Mouse (Mus musculus) gastrocnemius, adult 8-10 months (tissue): ENCODE measurements around the gene Dgkg. TPM values are rescaled to one million over a fixed set of nuclear protein-coding genes. Genes with fewer than 3 reads are reported as not detected.

Experiments
- DNase-seq, 2 experiments: peaks; one replicate each; pipeline ENCODE4 v3.0.0; 2022; ENCODE audit warnings: low spot score in 2 of 2
- microRNA-seq: library from miRNA; unstranded; fragments of <30 nt; microRNA quantifications from one replicate; pipeline ENCODE4 v1.2.0, GENCODE M21; 2022
- total RNA-seq, 4 experiments: library from RNA; stranded (reverse); gene quantifications; 2 replicates each; pipeline ENCODE4 v1.2.4; 2022

Dgkg gene
- total RNA-seq, 4 experiments from 2014 or later: 0.07 to 0.75 (median 0.22) TPM

- DNase-seq: peak; percentile 99 to 100
Observed at GRCm38 (mm10) chr16:22439499-22440177, 217.4 kb downstream of the Dgkg start, which contains the start of gene Etv5. Gene Etv5 (minus strand): TSS chr16:22439719.

DNA sequence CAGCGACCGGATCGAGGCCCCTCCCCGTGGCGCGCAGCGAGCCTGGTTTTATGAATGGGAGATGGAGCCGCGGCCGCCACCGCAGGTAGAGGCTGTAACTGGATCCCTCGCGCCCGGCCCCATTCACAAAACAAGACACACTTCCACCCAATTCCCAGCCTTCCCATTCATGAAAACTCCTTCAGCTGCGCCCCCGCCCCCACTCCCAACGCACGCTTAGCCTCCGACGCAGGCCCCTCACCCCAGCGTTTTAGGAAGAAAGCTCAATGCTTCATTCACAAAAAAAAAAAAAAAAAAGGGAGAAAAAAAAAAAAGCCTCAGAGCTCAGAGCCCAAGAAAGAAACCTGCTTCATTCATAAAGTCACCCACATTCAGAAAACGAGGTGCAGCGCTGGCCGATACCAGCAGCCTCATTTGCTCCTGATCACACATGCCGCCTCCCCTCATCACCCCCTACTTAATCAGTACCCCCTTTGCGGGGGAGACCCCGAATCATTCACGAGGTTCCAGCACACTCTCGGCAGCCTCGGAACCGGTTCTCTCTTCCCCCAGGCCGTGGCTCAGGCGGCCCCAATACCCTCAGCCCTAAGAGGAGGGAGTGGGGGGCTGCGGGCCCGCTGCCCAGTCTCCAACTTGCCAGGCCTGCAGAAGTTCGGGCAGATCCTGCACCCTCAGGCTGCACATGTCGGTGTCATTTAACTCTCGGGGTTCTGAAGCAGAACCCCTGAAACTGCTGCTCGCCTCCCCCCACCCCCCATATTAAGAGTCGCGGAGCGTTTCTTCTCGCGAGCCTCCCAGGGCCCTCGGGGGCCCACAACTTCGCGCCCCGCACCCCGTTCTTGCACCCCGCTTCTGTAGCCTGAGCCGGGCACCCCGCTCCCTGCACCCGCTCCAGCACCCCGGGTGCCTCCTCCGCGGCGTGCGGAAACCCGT is 218.3 kb downstream of the Dgkg start:
- DNase-seq: peak in 1 of 2 experiments; percentile 33

GRCm38 (mm10) chr16:22436106-22436505 is 220.9 kb downstream of the Dgkg start:
- DNase-seq: no peak

DNA sequence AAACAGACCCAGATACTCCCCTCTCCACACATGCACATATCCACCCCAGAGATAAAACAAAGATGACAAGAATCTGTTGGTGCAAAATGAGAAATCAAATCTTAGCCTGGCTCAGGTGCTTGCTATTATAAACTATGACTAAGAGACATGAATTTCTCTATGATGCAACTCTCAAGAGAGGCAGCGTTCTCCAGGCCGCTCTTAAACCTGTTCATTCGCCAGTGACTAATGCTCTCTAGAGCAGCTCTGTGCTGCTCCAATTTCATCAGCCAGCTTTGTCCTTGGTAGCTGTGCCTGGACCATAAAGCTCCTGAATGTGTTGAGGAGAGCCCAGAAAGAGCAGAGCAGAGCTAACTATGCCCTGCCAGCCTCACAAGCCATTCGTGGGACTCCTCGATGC is 222.5 kb downstream of the Dgkg start:
- DNase-seq: no peak

- DNase-seq: no peak
Observed at GRCm38 (mm10) chr16:22433944-22434343, 223.1 kb downstream of the Dgkg start.

DNA sequence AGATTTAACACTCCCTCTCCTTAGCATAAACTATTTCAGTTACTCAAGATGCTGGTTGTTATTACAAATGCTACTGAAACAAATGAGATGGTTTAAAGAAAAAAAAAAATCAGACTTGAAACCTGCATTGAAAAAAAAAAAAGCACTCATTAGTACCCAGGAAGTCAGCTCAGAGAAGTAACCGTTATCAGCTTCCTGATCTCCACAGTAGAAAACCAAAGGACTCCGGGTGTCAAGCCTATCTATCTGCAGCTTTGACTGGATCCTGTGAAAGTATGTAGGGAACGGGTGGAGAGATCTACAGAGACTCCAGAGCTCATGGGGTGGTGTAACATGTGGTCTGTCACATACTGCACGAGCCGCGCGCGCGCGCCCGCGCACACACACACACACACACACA is 225.2 kb downstream of the Dgkg start:
- no peak for DNase-seq

- no peak for DNase-seq
Observed at GRCm38 (mm10) chr16:22431335-22431734, 225.7 kb downstream of the Dgkg start.

DNA sequence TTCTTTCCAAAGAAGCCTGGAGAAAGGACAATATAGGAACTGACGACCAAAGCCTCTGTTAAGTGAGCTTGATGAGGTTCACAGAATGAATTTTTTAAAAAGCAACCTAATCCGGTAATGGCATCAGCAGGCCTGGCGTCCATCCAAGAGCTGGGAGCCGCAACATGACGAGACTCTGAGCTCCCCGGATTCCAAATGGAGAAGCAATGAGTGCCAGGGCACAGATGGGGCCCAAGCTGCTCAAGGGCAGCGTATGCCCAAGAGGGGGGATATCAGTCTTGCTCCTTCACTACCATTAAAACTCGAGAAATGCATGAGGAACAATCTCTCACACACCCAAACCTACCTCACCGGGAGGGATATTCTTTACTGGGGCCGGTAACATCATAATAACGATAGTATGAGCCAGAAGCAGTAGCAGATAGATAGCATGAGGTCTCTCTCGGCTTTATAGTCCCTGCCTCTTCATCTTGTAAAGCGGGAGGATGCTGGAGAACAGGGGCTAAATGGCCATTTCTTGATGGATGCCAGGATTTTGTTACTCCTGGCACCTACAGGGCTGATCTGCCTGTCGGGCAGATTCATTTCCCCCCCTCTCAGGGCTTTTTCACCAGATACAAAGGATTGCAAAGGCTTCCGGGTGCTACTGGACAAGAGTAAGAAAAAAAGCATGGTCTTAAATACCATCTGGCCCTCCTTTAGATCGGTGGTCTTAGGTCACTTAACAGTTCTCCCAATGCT is 226.6 kb downstream of the Dgkg start:
- peak in 1 of 2 experiments; percentile 6 for DNase-seq

DNA sequence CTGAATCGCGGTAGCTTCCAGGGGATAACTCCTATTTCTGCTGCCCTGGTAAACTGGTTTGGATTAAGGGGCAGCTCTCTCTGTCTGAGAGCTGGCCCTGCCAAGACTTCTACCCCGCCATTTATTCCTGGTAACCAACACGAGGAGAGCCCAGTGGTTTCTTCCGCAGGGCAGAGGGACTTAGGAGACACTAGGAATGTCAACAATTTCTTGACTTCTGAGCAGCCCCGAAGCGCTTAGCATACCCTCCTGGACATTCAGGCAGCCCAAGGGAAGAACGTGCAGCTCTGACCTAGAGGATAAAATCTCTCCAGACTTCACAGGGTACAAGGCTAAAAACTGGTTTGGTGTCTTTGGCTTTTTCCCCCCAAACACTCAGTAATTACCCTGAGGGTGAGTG is 227.6 kb downstream of the Dgkg start:
- DNase-seq: no peak

GRCm38 (mm10) chr16:22428853-22429341 is 228.1 kb downstream of the Dgkg start:
- DNase-seq: peak; percentile 10 to 32

DNA sequence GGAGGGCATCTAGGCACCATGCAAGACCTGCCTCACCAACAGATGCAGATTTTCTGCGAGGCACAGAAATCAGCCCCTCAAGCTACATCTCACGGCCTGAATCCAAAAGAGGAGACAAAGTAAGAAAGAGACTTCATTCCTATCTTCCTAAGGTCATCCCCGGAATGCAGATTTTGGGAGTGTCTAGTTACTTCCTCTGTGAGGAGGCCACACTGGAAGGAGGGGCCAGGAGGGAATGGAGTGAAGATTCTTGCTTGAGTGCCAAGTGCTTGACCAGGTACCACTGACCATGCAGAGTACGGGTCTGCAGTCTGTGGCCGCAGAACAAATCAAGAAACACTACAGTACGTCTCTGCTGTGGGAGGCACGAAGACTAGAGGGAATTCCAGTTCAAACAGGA is 230.2 kb downstream of the Dgkg start:
- DNase-seq: no peak

DNA sequence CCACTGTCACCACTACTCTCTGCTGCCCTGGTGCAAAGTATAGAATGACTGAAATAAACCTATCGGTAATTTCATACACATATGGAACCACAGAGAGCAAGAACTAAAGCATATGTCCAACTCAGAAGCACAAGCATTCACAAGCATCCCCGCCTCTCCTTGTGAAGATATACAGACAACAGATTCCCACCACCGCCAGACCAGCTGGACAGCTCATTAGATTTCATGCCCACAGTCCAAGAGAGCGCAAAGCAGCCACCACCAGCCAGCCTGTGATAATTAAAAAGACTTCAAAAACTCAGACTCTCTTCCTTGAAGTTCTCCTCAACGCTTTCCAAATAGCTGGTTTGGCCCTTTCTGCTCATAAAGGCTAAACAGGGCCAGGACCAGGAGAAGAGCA is 234.8 kb downstream of the Dgkg start:
- DNase-seq: no peak

Small RNA genes within 50 kb of the gene (microRNA-seq; reads per million reads assigned to microRNA genes)
- not detected for gene Mir6362
- gene Mir8095: not detected

Other genes with a start within 250 kb of the Dgkg start
- gene Etv5, start 217.5 kb downstream of the Dgkg start, total RNA-seq: 1 to 10 TPM; 5.4 to 7.1 (median 6.3) TPM
- gene Crygs, start 154.4 kb upstream of the Dgkg start, total RNA-seq: not detected
- 1 to 10 TPM; 7.3 to 8.4 (median 7.9) TPM for gene Tbccd1, start 200.4 kb upstream of the Dgkg start, total RNA-seq
- 10 to 100 TPM; 35.9 to 41.6 (median 37.0) TPM for gene Dnajb11, start 200.6 kb upstream of the Dgkg start, total RNA-seq
- gene Ahsg, start 234.1 kb upstream of the Dgkg start, total RNA-seq: 1 to 10 TPM in 1 of 4 experiments, not detected in 3; 3.5 TPM